Mouse (Mus musculus) cortical plate, adult 2 months (tissue): Measurements from ENCODE around the gene Sema4g.
A peak's percentile ranks its signal among the peaks of the same experiment; 100 is the strongest.

Source experiments
- CTCF ChIP-seq: fragments of 200-500 bp; IDR thresholded peaks from 2 replicates; pipeline ENCODE4 v1.5.1; 2011; ENCODE audit warnings: mild to moderate bottlenecking, control low read depth, low read length; ENCODE audit not compliant: insufficient read depth; ENCODE audit errors: extremely low read depth
- POLR2A ChIP-seq: fragments of 200-500 bp; IDR thresholded peaks from 2 replicates; pipeline ENCODE4 v1.6.1; 2011; ENCODE audit warnings: mild to moderate bottlenecking, low read length, control low read depth; ENCODE audit not compliant: insufficient read depth; ENCODE audit errors: extremely low read depth

DNA sequence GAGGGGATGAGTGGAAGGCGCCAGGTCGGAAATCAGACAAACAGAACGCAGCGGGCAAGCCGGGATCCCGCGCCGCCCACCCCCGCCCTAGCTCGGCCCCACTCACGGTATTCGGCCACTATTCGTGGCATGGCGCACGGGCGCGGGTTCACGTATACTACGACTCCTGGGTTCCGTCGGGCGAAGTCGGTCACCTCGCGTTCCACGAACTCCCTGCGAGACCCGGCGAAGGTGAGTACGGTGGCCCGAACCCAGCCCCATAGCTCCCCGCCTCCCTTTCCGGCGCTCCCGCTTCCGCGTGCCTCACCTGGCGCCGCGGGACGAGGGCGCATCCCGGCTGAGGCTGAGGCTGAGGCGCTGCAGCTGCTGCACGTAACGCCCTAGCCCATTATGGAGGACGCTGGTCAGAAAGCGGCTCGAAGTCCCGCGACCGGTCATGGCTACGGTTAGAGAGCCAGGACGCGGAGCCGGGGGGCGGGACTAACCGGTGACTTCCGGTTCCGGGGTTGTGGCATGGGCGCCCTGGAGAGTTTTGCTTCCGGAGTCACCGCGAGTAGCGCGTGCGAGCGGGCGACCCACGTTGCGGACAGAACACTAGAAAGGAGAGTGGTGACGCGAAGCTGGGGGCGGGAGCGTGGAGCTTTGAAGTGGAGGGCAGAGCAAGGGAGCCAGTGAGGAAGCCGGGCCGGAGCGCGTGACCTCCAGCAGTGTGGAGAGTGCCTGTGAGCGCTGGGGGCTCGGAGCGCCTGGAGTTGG lies 17.2 kb downstream of the Sema4g start, which contains the start of gene Mrpl43:
- TF ChIP-seq POLR2A (0 out of 2 replicates have a peak, but pooled peaks have one; percentile 53), CTCF (no peak)
